Mouse (Mus musculus) bone marrow, adult 2 months (tissue): ENCODE measurements around the gene Bud31. TPM values are rescaled to one million over a fixed set of nuclear protein-coding genes. Genes with fewer than 3 reads are reported as not detected.

Experiments
- H3K27ac ChIP-seq: fragments of 200-500 bp; 2 replicates; pipeline ENCODE4 v1.5.1; 2012; ENCODE audit warnings: low read depth, mild to moderate bottlenecking, control low read depth, inconsistent platforms, low read length; ENCODE audit not compliant: control insufficient read depth, poor library complexity, insufficient read depth
- H3K4me1 ChIP-seq: fragments of 200-500 bp; 2 replicates; pipeline ENCODE4 v1.6.1; 2011; ENCODE audit warnings: low read length; ENCODE audit not compliant: control insufficient read depth, insufficient read depth
- H3K4me3 ChIP-seq: fragments of 200-500 bp; replicated peaks from 2 replicates; pipeline ENCODE3; 2011; ENCODE audit warnings: mild to moderate bottlenecking, low read depth, low read length, control low read depth; ENCODE audit not compliant: control insufficient read depth
- CTCF ChIP-seq: fragments of 200-500 bp; IDR thresholded peaks from 2 replicates; pipeline ENCODE4 v1.5.1; 2011; ENCODE audit warnings: low read length, control low read depth; ENCODE audit not compliant: control insufficient read depth, insufficient read depth
- POLR2A ChIP-seq: fragments of 200-500 bp; IDR thresholded peaks from 2 replicates; pipeline ENCODE4 v1.6.1; 2011; ENCODE audit warnings: low read depth, mild to moderate bottlenecking, control low read depth, low read length, borderline replicate concordance; ENCODE audit not compliant: control insufficient read depth
- WGBS: fragments of 180-500 bp; shearing (Covaris S2); methylation state at CpG from one replicate; pipeline ENCODE4 v1.1.7; 2018; 5-methylcytosine and 5-hydroxymethylcytosine counted together
- polyA plus RNA-seq: library from polyadenylated mRNA; stranded (reverse); fragments of >200 nt; gene quantifications from 2 replicates; pipeline ENCODE4 v1.2.4, GENCODE M21; 2011; ENCODE audit warnings: low replicate concordance; ENCODE audit not compliant: missing spikeins, insufficient read depth, insufficient read length

The Bud31 gene
- polyA plus RNA-seq, 1 experiment = 164 TPM

GRCm38 (mm10) chr5:145112566-145112965 is 27.6 kb upstream of the Bud31 start:
- Histone ChIP-seq H3K27ac (no peak overlapping the region), H3K4me3 (no peak overlapping the region), H3K4me1 (no peaks in the 10 kb centered on the region; the same call in 1 of the 2 replicates)
- no peak for TF ChIP-seq CTCF
- TF ChIP-seq POLR2A = no peak
- 77% methylated on average over 8 of the region's 8 CpGs for WGBS

- Histone ChIP-seq H3K27ac (peak overlapping the region; percentile 39), H3K4me3 (peak overlapping the region; percentile 99), H3K4me1 (no peaks in the 10 kb centered on the region; the same call in 1 of the 2 replicates)
- 5% methylated on average over 2 of the region's 2 CpGs for WGBS
- TF ChIP-seq POLR2A (no peak), CTCF (no peak)
Observed at GRCm38 (mm10) chr5:145113416-145113815, 26.7 kb upstream of the Bud31 start.

- H3K27ac ChIP-seq = peak within 1 kb of the TSS; percentile 99
- H3K4me3 ChIP-seq = peak within 1 kb of the TSS; percentile 99
- no peaks in the 10 kb centered on the region; the same call in 1 of the 2 replicates for H3K4me1 ChIP-seq
- TF ChIP-seq POLR2A (peak; percentile 79; the same call in 1 of the 2 replicates), CTCF (no peak)
- WGBS = under 1% methylated on average over 51 of the region's 53 CpGs
Observed at GRCm38 (mm10) chr5:145114071-145114605, 26.0 kb upstream of the Bud31 start, which contains the start of gene Arpc1b. Arpc1b (plus strand) TSS chr5:145114215.

GRCm38 (mm10) chr5:145114606-145115473 is 25.3 kb upstream of the Bud31 start:
- TF ChIP-seq POLR2A (peak; percentile 67; the same call in 1 of the 2 replicates), CTCF (no peak)
- 2% methylated on average over 40 of the region's 40 CpGs for WGBS
- H3K4me1 ChIP-seq = no peaks in the 10 kb centered on the region; the same call in 1 of the 2 replicates
- peak overlapping the region; percentile 99 for H3K4me3 ChIP-seq
- H3K27ac ChIP-seq = peak overlapping the region; percentile 99

DNA sequence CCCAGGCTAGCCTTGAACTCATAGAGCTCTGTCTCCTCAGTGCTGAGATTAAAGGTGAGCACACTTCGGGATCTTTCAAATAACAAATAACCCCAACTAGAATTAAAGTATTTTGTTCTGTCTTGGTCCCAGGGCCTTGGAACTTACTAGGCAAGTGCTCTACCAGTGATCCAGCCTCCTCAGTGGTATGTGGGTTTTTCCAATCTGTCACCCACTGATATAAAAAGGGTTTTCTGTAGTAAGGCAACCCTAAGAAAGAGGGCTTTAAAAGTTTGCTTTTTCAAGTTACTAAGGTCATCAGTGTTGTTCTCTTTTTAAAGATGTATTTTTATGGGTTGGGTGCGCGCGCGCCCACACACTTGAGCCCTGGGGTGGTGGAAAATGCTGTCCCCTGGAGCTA is 24.4 kb upstream of the Bud31 start:
- Histone ChIP-seq H3K4me1 (no peaks in the 10 kb centered on the region; the same call in 1 of the 2 replicates), H3K4me3 (peak overlapping the region; percentile 59), H3K27ac (peak overlapping the region; percentile 99)
- WGBS = 51% methylated on average over 5 of the region's 5 CpGs
- TF ChIP-seq POLR2A = no peak
- TF ChIP-seq CTCF = no peak

DNA sequence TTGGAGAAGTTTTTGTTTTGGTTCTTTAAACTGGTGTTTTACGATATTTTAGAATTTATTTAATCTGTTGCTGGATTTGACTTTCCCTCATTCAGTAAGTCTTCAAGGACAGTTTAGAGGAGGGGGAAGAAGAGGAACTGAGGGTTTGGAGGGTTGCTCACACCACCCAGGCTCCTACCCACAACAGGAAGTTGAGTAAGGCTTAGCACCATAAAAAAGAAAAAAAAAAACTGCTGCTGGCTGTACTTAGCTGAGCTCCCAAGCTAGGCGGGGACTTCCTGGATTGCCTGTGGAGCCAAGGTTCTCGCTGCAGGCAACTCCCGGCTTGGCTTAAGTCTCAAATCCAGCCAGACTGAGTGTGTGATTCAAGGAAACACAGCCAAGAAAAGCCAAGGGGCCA is 23.8 kb upstream of the Bud31 start:
- Histone ChIP-seq H3K4me3 (peak overlapping the region; percentile 68), H3K27ac (peak overlapping the region; percentile 99), H3K4me1 (no peaks in the 10 kb centered on the region; the same call in 1 of the 2 replicates)
- no peak for TF ChIP-seq CTCF
- no peak for TF ChIP-seq POLR2A
- WGBS = under 1% methylated on average over 4 of the region's 4 CpGs

DNA sequence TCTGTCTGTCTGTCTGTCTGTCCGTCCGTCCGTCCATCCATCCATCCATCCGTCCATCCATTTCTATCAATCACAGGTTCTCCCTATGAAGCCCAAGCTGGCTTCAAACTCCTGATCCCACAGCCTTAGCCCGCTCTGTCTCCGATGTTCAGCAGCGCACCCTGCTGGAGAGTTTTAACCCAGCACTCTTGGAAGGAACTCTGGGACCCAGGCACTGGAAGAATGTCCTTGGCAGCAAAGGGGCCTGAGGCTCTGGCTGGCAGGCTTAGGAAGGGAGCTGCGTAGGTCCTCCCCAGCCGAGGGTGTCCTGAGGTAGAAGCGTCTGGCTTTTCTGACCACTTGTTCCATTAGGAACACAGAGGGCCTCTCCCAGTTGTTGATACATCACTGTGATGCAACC is 23.2 kb upstream of the Bud31 start:
- H3K27ac ChIP-seq = peak overlapping the region; percentile 78

DNA sequence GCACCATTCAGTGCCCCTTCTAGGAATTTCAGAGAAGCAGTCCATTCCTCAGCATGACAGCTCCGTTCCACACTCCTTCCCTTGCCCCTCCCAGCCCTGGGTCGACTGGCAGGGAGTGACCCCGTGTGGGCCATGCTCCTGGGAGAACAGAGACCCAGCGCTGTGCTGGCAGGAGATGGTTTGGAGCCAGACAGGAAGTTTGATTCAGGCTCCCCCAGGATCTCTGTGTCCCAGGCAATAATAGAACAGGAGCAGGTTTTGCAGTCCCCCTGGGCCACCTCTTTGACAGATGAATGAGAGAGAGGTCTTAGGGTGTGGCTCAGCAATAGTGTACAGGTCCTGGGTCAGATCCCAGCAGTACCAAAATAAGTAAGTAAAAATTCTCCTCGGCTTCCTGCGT is 22.2 kb upstream of the Bud31 start:
- H3K4me1 ChIP-seq = no peaks in the 10 kb centered on the region; the same call in 1 of the 2 replicates
- whole genome bisulfite sequencing = 72% methylated on average over 6 of the region's 6 CpGs
- H3K4me3 ChIP-seq = no peak overlapping the region
- TF ChIP-seq POLR2A (no peak), CTCF (no peak)
- H3K27ac ChIP-seq = no peak overlapping the region

More for the DNA sequence above, 23.2 kb upstream of the Bud31 start:
- 40% methylated on average over 10 of the region's 10 CpGs for WGBS
- TF ChIP-seq POLR2A = no peak
- TF ChIP-seq CTCF = peak; percentile 78
- peak overlapping the region; percentile 68 for H3K4me3 ChIP-seq
- no peaks in the 10 kb centered on the region; the same call in 1 of the 2 replicates for H3K4me1 ChIP-seq
